Mouse (Mus musculus) cerebellum, adult 2 months (tissue): ENCODE data around the gene Cachd1.

Experiments used
- CTCF ChIP-seq: fragments of 200-500 bp; IDR thresholded peaks from 2 replicates; pipeline ENCODE4 v1.5.1; 2011; ENCODE audit warnings: low read depth, mild to moderate bottlenecking, control low read depth, low read length, moderate library complexity, borderline replicate concordance; ENCODE audit not compliant: insufficient read depth
- POLR2A ChIP-seq: fragments of 200-500 bp; IDR thresholded peaks from 2 replicates; pipeline ENCODE4 v1.6.1; 2011; ENCODE audit warnings: low read length, control low read depth, borderline replicate concordance; ENCODE audit not compliant: insufficient read depth

- no peak for TF ChIP-seq POLR2A
- TF ChIP-seq CTCF: no peak
Measured at GRCm38 (mm10) chr4:100863861-100864428, 87.5 kb downstream of the Cachd1 start.
